24 mouse cellular contexts compared by ENCODE assay signal in genomic region chr10:20479481-20479880, GRCm38 (mm10).
A peak's percentile ranks its signal among the peaks of the same experiment; 100 is the strongest.
DNase-seq lines count a peak whose midpoint lies in the region; ATAC-seq and TF ChIP-seq lines count a peak whose summit lies in the region.
"Had no signal": no experiment of that assay in that cellular context is flagged by ENCODE, and none has a peak within 500 bp of the region (broad histone marks: within the 10 kb centered on the region; RNA-seq: fewer than 3 reads in every experiment).

No protein-coding gene starts in this region.

- H3K4me1 ChIP-seq in kidney, embryonic 14.5 days (ENCODE audit: control insufficient read depth, insufficient read depth, low read length), result no peaks in the 10 kb centered on the region
- H3K4me1 ChIP-seq in brown adipose tissue, adult 24 weeks (ENCODE audit: control insufficient read depth, insufficient read depth, insufficient read length, low read length), result peaks cover 12% of the 10 kb centered on the region
- 0 out of 2 replicates have a peak, but pooled peaks cover 4% of the 10 kb centered on the region for H3K4me1 ChIP-seq in kidney, postnatal 0 days (replicated peaks; ENCODE audit: insufficient read depth, low read length)
- H3K4me1 ChIP-seq: neural tube, embryonic 12.5 days had no signal

- no peak overlapping the region for H3K27ac ChIP-seq in kidney, embryonic 14.5 days (ENCODE audit: low read depth, low read length)
- H3K27ac ChIP-seq in brown adipose tissue, adult 24 weeks (replicated peaks; ENCODE audit: low read depth, low read length), result peak overlapping the region; percentile 77
- no peak overlapping the region for H3K27ac ChIP-seq in kidney, postnatal 0 days
- H3K27ac ChIP-seq: embryonic facial prominence, embryonic 15.5 days; forebrain, embryonic 15.5 days; hindbrain, embryonic 10.5 days; intestine, embryonic 15.5 days; left cerebral cortex, adult 2 months; neural tube, embryonic 12.5 days had no signal

- no peaks in the 10 kb centered on the region for H3K9me3 ChIP-seq in kidney, embryonic 14.5 days (ENCODE audit: control insufficient read depth, low read length)
- H3K9me3 ChIP-seq in kidney, postnatal 0 days (replicated peaks; ENCODE audit: low read length), result no peaks in the 10 kb centered on the region
- H3K9me3 ChIP-seq: embryonic facial prominence, embryonic 15.5 days; forebrain, embryonic 15.5 days; hindbrain, embryonic 10.5 days; intestine, embryonic 15.5 days; neural tube, embryonic 12.5 days had no signal

- WGBS in kidney, embryonic 14.5 days, result 38% methylated on average over 8 of the region's 8 CpGs
- WGBS in kidney, postnatal 0 days, result 37% methylated on average over 8 of the region's 8 CpGs

- no peaks in the 10 kb centered on the region for H3K36me3 ChIP-seq in kidney, embryonic 14.5 days (ENCODE audit: control insufficient read depth, insufficient read depth, low read length)
- no peaks in the 10 kb centered on the region for H3K36me3 ChIP-seq in kidney, postnatal 0 days (ENCODE audit: insufficient read depth, low read length)
- H3K36me3 ChIP-seq: embryonic facial prominence, embryonic 15.5 days; forebrain, embryonic 15.5 days; hindbrain, embryonic 10.5 days; intestine, embryonic 15.5 days; neural tube, embryonic 12.5 days had no signal

- peak; percentile 19 for DNase-seq in adrenal gland, adult 8-10 months
- DNase-seq in adrenal gland, postnatal 25 days, result no peak
- DNase-seq in kidney, adult 11 months, result peak; percentile 50
- DNase-seq in kidney, postnatal 0 days (ENCODE audit: low spot score), result peak; percentile 51
- no peak for DNase-seq in thymus, postnatal 14 days
- DNase-seq: cerebellum, adult 11 months; cerebellum, adult 9-11 months; gastrocnemius, postnatal 25 days; layer of hippocampus, adult 9-11 months; left cerebral cortex, postnatal 4 days; midbrain, embryonic 14.5 days; retina, postnatal 1 day; right cerebral cortex, postnatal 25 days; spleen, adult 18-20 months had no signal

- H3K4me3 ChIP-seq in kidney, embryonic 14.5 days (ENCODE audit: low read length), result no peak overlapping the region
- no peak overlapping the region for H3K4me3 ChIP-seq in brown adipose tissue, adult 24 weeks (ENCODE audit: insufficient read depth, low read depth, low read length)
- no peak overlapping the region for H3K4me3 ChIP-seq in kidney, postnatal 0 days (replicated peaks; ENCODE audit: low read depth, low read length)
- H3K4me3 ChIP-seq: embryonic facial prominence, embryonic 15.5 days; forebrain, embryonic 15.5 days; hindbrain, embryonic 10.5 days; intestine, embryonic 15.5 days; left cerebral cortex, adult 2 months; neural tube, embryonic 12.5 days had no signal

- no peak for TF ChIP-seq CTCF in kidney, postnatal 0 days (IDR thresholded peaks at IDR 0.05; ENCODE audit: low read depth)

- H3K4me2 ChIP-seq in kidney, embryonic 14.5 days (replicated peaks; ENCODE audit: low read depth, low read length), result no peak overlapping the region
- no peak overlapping the region for H3K4me2 ChIP-seq in kidney, postnatal 0 days (ENCODE audit: low read length)
- H3K4me2 ChIP-seq: embryonic facial prominence, embryonic 15.5 days; forebrain, embryonic 15.5 days; intestine, embryonic 15.5 days; neural tube, embryonic 12.5 days had no signal

- no peak for ATAC-seq in kidney, embryonic 14.5 days (ENCODE audit: low FRiP score, low TSS enrichment)
- no peak for ATAC-seq in kidney, postnatal 0 days (replicated peaks; ENCODE audit: low FRiP score, low read depth)
- ATAC-seq: CD4-positive, CD25-positive, alpha-beta regulatory T cell, adult 4 months; forebrain, embryonic 15.5 days; hindbrain, embryonic 16.5 days; intestine, embryonic 15.5 days had no signal

- no peak overlapping the region for H3K9ac ChIP-seq in kidney, embryonic 14.5 days (ENCODE audit: low read depth, low read length)
- no peak overlapping the region for H3K9ac ChIP-seq in kidney, postnatal 0 days (ENCODE audit: low read depth, low read length)
- H3K9ac ChIP-seq: embryonic facial prominence, embryonic 15.5 days; forebrain, embryonic 15.5 days; intestine, embryonic 15.5 days; neural tube, embryonic 12.5 days had no signal

- no peaks in the 10 kb centered on the region for H3K27me3 ChIP-seq in kidney, embryonic 14.5 days (ENCODE audit: control insufficient read depth, insufficient read depth, low read length)
- H3K27me3 ChIP-seq in kidney, postnatal 0 days (ENCODE audit: insufficient read depth, low read length), result no peaks in the 10 kb centered on the region
- H3K27me3 ChIP-seq: embryonic facial prominence, embryonic 15.5 days; forebrain, embryonic 15.5 days; intestine, embryonic 15.5 days; neural tube, embryonic 12.5 days had no signal

Comparison
In these comparisons a context has a peak if more than half of its experiments do, and no peak if none do; other contexts are left out.
1. DNase-seq: peak in adrenal gland, adult 8-10 months (single experiment), kidney, adult 11 months (single experiment) and kidney, postnatal 0 days (single experiment); none in adrenal gland, postnatal 25 days (single experiment) and thymus, postnatal 14 days (single experiment).